ENCODE assay signal across 17 mouse cellular contexts in the genomic region with DNA sequence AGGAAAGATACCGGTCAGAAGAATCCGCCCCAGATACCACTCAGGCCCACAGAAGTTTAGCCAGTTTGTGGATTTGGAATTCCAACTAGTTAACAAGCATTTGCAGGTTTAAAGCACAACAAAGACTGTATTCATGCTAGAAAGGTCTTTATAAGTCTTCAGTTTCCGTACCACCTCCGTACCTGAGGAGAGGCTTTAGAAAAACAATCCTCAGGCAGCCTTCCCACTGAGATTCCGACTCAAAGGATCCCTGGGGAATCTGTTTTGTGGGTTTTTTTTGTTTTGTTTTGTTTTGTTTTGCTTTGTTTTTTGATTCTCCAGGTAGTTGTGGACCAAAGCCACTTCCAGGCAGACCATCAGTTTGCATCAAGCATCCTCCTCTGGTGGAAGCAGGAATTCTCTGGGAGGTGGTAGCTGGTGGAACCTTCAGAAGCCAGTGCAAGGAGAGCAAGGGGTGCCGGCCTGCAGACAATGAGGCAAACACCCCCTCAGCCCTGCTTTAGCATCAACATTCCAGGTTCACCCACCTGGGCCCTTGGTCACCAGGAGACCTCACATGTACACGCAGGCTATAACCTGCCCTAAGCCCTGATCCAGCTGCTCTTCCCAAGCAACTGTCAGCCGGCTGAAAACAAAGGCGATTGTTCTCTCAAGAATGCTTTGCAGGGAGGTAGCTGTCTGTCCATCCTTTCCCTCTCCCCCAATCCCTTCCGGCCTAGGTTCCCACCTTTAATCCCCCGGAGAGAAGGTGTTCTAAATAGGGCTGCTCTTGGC. TPM values are rescaled to one million over a fixed set of nuclear protein-coding genes. Genes with fewer than 3 reads are reported as not detected.
DNase-seq lines count a peak whose midpoint lies in the region; ATAC-seq and TF ChIP-seq lines count a peak whose summit lies in the region.
"Had no signal": no experiment of that assay in that cellular context is flagged by ENCODE, and none has a peak within 500 bp of the region (broad histone marks: within the 10 kb centered on the region; RNA-seq: fewer than 3 reads in every experiment).

No protein-coding gene starts in this region.

- no peak overlapping the region for H3K9ac ChIP-seq in kidney, embryonic 15.5 days
- peak overlapping the region; percentile 59 for H3K9ac ChIP-seq in ES-Bruce4 (ENCODE audit: low read depth, poor library complexity, severe bottlenecking)
- H3K9ac ChIP-seq in intestine, postnatal 0 days (ENCODE audit: low read depth, low read length): no peak overlapping the region

- no peak for ATAC-seq in kidney, embryonic 15.5 days (replicated peaks; ENCODE audit: low FRiP score)
- ATAC-seq in intestine, postnatal 0 days: no peak
- ATAC-seq in megakaryocyte progenitor cell, adult 5-6 weeks (replicated peaks; ENCODE audit: poor library complexity): no peak

- H3K9me3 ChIP-seq in kidney, embryonic 15.5 days (replicated peaks): no peaks in the 10 kb centered on the region
- H3K9me3 ChIP-seq in ES-Bruce4 (replicated peaks; ENCODE audit: control insufficient read depth, insufficient read depth, low read length, poor library complexity, severe bottlenecking): no peaks in the 10 kb centered on the region
- no peaks in the 10 kb centered on the region for H3K9me3 ChIP-seq in intestine, postnatal 0 days (ENCODE audit: control insufficient read depth)

- H3K4me3 ChIP-seq in kidney, embryonic 15.5 days (replicated peaks): no peak overlapping the region
- H3K4me3 ChIP-seq in ES-Bruce4 (ENCODE audit: low read depth, low read length): no peak overlapping the region
- H3K4me3 ChIP-seq in intestine, postnatal 0 days (ENCODE audit: low read depth, low read length): no peak overlapping the region
- H3K4me3 ChIP-seq: erythroblast, embryonic 14.5 days; myocyte had no signal

- no peaks in the 10 kb centered on the region for H3K36me3 ChIP-seq in kidney, embryonic 15.5 days
- no peaks in the 10 kb centered on the region for H3K36me3 ChIP-seq in ES-Bruce4 (ENCODE audit: control insufficient read depth, insufficient read depth, low read length, poor library complexity, severe bottlenecking)
- H3K36me3 ChIP-seq in intestine, postnatal 0 days (ENCODE audit: control insufficient read depth, insufficient read depth): no peaks in the 10 kb centered on the region
- H3K36me3 ChIP-seq: G1E had no signal

- H3K4me1 ChIP-seq in kidney, embryonic 15.5 days: peaks cover 35% of the 10 kb centered on the region
- peaks cover 19% of the 10 kb centered on the region for H3K4me1 ChIP-seq in ES-Bruce4 (ENCODE audit: control insufficient read depth, insufficient read depth, low read length)
- 0 out of 2 replicates have a peak, but pooled peaks cover 7% of the 10 kb centered on the region for H3K4me1 ChIP-seq in intestine, postnatal 0 days (replicated peaks; ENCODE audit: control insufficient read depth, insufficient read depth, low read length)

- DNase-seq in kidney, postnatal 14 days: no peak
- DNase-seq in brain, adult 2 months (ENCODE audit: low read depth, low spot score): peak; percentile 27
- DNase-seq in spleen, postnatal 36 days (ENCODE audit: low spot score in 2 of 2): no peak
- DNase-seq: adrenal gland, adult 8-10 months; cerebellum, adult 2 months; gastrocnemius, postnatal 14 days; kidney, adult 18-20 months; lung, postnatal 10 days; right cerebral cortex, postnatal 14 days; thymus, postnatal 14 days had no signal

- H3K4me2 ChIP-seq in kidney, embryonic 15.5 days: peak overlapping the region; percentile 40
- H3K4me2 ChIP-seq in intestine, postnatal 0 days (replicated peaks; ENCODE audit: low read depth): peak overlapping the region; percentile 44; the same call in 1 of the 2 replicates

- TF ChIP-seq EP300 in ES-Bruce4 (IDR thresholded peaks at IDR 0.05; ENCODE audit: insufficient read depth, low read depth, low read length): peak; percentile 95

- no peak for TF ChIP-seq CTCF in ES-Bruce4 (IDR thresholded peaks at IDR 0.05; ENCODE audit: low read depth, low read length)
- no peak for TF ChIP-seq CTCF in intestine, postnatal 0 days (IDR thresholded peaks at IDR 0.05; ENCODE audit: low read depth)

- no peaks in the 10 kb centered on the region for H3K27me3 ChIP-seq in kidney, embryonic 15.5 days
- H3K27me3 ChIP-seq in ES-Bruce4 (ENCODE audit: control insufficient read depth, insufficient read depth, low read length, poor library complexity, severe bottlenecking): no peaks in the 10 kb centered on the region
- H3K27me3 ChIP-seq in intestine, postnatal 0 days (replicated peaks; ENCODE audit: control insufficient read depth, insufficient read depth, low read length): no peaks in the 10 kb centered on the region

- H3K27ac ChIP-seq in kidney, embryonic 15.5 days: peak overlapping the region; percentile 41; the same call in 1 of the 2 replicates
- H3K27ac ChIP-seq in ES-Bruce4 (ENCODE audit: insufficient read depth, low read length): peak overlapping the region; percentile 98
- no peak overlapping the region for H3K27ac ChIP-seq in intestine, postnatal 0 days (ENCODE audit: low read depth, low read length)

- TF ChIP-seq POLR2A in ES-Bruce4 (IDR thresholded peaks at IDR 0.05; ENCODE audit: insufficient read depth, low read length): no peak

- WGBS in kidney, embryonic 15.5 days: 52% methylated on average over 11 of the region's 11 CpGs
- WGBS in intestine, postnatal 0 days: 63% methylated on average over 11 of the region's 11 CpGs

RNA-seq across cellular contexts. Expression of gene Fzd7, which starts 33.5 kb away (rescaled TPM):
- 19.1 and 19.5 TPM in 2 replicates for polyA plus RNA-seq in kidney, embryonic 15.5 days (2015; fragmentation: Nextera tagmentation; extraction: Ambion mirVana)
- 51.7 and 54.5 TPM in 2 replicates for polyA plus RNA-seq in ES-Bruce4 (2011; ENCODE audit: insufficient read depth, insufficient read length, low read depth, missing spikeins)
- polyA plus RNA-seq in intestine, postnatal 0 days (2015; fragmentation: Nextera tagmentation; extraction: Ambion mirVana): 2.6 and 3.0 TPM in 2 replicates
- total RNA-seq in megakaryocyte progenitor cell, adult 5-6 weeks (2015): 6.7 and 7.5 TPM in 2 replicates
- total RNA-seq in megakaryocyte progenitor cell, adult 5-6 weeks (2017): 4.2 and 7.0 TPM in 2 replicates
